Mouse (Mus musculus) cerebellum, adult 2 months (tissue): ENCODE measurements around the gene Fhod1.

Experiments used
- CTCF ChIP-seq: fragments of 200-500 bp; IDR thresholded peaks from 2 replicates; pipeline ENCODE4 v1.5.1; 2011; ENCODE audit warnings: low read depth, mild to moderate bottlenecking, control low read depth, low read length, moderate library complexity, borderline replicate concordance; ENCODE audit not compliant: insufficient read depth
- POLR2A ChIP-seq: fragments of 200-500 bp; IDR thresholded peaks from 2 replicates; pipeline ENCODE4 v1.6.1; 2011; ENCODE audit warnings: low read length, control low read depth, borderline replicate concordance; ENCODE audit not compliant: insufficient read depth

- TF ChIP-seq CTCF (no peak), POLR2A (no peak)
Measured at GRCm38 (mm10) chr8:105292471-105292870, 55.3 kb downstream of the Fhod1 start.
